Mouse (Mus musculus): ENCODE measurements around the gene Gpr84. TPM values are rescaled to one million over a fixed set of nuclear protein-coding genes. Genes with fewer than 3 reads are reported as not detected.
A peak's percentile ranks its signal among the peaks of the same experiment; 100 is the strongest.
"Not testable (repeated sequence)": the region's sequence is repeated elsewhere in the genome, so short reads cannot be mapped to it uniquely, and the experiment has no call there.

Gpr84 gene
- total RNA-seq, 2 experiments from 2014 or later: 1.8 to 2.3 TPM

DNA sequence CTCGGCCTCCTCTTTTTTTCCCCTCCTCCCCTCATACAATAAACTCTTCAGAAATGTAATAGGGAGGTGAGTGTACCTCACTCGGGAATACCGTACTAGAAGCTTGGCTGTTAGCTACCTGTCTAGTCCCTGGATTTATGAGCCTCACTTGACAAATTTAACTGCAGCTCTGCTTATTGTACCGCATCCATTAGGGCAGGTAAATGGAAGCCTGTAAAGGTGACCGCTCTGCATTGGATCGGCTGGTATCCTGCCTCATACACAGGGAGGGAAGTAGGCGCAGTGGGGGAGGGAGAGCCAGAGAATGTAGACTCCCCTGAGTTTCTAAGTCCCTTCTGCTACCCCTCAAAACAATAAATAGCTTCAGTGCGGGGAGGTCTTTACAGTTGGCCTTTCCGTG, 19.6 kb downstream of the Gpr84 start:
- ATAC-seq (replicated peaks; ENCODE audit: poor library complexity): no peak

DNA sequence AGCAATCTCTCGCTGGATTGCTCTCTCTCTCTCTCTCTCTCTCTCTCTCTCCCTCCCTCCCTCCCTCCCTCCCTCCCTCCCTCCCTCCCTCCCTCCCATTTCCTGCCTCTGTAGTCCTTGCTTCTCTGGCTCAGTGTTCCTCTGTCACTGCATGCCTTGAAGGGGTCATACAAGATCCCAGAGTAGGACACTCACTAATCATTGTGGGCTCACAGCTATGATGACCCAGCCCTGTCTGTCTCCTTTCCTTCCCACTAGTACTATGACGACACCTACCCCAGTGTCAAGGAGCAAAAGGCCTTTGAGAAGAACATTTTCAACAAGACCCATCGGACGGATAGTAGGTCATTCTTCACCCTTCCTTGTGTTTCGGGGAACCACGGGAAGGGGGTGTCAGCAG, 20.0 kb downstream of the Gpr84 start:
- no peak for ATAC-seq (replicated peaks; ENCODE audit: poor library complexity)

DNA sequence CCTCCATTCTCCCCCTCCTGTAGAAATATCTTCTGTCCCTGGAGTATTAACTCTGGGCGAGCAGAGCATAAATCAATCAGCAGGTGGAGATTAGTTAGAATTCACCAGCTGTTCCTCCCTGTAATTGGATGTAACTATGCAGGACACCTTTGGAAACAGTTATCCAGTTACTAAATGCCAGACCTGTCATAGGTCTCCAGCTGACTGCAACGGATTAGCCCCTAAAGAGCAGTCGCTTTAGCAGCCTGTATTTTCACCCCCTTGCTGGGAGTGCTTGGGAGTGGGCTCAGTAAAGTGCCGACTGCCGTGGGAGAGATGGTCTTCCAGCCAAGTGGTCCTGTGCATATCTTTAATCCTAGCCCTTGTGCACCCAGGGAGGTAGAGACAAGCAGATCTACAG, 20.8 kb downstream of the Gpr84 start:
- ATAC-seq (replicated peaks; ENCODE audit: poor library complexity): no peak

DNA sequence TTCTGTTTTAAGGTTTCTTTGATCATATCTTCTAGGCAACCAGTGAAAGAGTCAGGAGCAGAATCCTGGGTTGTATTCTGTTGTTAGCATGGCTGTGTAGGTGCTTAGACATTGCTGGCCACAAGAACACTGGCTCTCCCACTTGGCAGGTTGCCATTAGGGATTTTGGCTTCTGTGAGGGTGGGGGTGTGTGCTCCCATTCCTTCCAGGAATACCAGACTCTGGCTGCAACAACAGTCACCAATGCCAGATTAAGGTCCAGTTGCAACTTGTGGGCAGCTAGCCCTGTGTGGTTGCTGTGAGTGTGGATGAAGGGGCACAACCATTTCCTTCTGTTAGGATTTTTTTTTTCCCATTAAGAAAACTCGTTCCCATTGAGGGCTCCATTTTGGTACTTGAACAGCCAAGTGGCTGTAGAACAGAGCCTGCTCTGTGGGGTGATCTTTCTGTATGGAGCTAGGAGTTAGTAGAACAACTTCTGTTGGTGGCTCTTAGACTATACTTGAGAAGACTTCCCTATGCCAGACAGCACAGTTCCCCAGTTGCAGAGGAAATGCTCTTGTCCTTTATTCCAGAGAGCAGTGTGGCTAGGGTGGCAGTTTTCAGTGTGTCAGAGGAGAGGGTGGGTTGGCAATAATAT, 24.5 kb downstream of the Gpr84 start:
- no peak for ATAC-seq (replicated peaks; ENCODE audit: poor library complexity)

DNA sequence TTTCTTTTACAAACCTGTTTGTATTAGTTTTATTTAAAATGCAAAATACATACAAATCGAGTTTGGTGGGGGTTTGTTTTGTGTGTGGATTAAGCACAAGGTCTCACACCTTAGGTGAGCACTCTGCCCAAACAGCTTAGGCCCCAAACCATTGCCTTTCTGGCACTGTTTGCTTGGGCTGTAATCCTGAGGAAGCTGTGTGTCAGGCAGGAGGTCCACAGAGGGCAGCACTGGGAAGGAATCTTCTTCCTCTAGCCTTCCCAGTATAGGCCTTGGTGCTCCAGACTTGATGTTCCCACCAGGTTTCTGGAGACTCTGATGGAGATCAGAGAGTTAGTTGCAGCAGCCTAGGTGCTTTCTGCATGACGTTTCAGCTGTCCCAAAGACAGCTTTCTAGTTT, 25.8 kb downstream of the Gpr84 start:
- ATAC-seq (replicated peaks; ENCODE audit: poor library complexity): no peak

DNA sequence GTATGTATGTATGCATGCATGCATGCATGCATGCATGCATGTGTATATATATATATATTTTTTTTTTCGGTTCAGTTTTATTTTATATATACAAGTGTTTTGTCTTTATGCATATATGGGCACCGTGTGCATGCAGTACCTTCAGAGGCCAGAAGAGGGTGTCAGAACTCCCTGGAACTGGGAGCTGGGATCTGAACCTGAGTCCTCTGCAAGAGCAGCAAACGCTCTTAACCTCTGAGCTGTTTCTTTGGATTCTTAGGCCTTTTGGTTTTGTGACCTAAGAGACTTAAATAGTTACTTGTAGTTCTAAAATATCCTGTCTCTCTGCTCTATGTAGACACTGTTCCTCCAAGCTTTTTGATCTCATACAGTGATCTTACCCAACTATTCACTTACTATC, 26.3 kb downstream of the Gpr84 start:
- peak; percentile 73 for ATAC-seq (replicated peaks; ENCODE audit: poor library complexity)

DNA sequence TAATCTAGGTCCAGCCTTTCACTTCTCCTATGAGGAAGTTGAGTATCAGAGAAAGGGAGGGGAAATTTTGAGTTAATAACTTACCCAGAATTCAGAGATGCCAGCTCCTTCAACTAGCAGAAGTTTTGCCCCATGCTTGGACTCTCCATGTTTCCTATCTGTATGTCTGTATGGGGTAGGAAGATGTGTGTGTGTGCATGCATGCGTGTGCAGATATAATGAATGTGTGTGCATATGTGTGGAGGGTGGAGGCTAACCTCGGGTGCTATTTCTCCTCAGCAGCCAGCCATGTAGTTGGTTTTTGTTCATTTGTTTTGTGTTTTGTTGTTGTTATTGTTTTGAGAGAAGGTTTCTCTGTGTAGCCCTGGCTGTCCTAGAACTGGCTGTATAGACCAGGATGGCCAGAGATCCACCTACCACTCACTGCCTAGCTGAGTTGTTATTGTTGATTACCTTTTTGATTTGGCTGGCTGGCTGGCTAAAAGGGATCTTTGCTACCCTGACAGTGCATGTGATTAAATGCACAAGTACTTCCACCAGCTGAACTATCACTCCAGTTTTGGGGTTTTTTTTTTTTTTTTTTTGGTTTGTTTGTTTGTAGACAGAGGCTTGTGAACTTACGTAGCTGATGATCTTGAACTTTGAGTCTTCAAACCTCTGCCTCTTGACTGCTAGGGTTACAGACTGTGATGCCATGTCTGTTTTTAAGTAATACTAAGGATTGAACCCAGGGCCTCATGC, 28.8 kb downstream of the Gpr84 start:
- no peak for ATAC-seq (replicated peaks; ENCODE audit: poor library complexity)

DNA sequence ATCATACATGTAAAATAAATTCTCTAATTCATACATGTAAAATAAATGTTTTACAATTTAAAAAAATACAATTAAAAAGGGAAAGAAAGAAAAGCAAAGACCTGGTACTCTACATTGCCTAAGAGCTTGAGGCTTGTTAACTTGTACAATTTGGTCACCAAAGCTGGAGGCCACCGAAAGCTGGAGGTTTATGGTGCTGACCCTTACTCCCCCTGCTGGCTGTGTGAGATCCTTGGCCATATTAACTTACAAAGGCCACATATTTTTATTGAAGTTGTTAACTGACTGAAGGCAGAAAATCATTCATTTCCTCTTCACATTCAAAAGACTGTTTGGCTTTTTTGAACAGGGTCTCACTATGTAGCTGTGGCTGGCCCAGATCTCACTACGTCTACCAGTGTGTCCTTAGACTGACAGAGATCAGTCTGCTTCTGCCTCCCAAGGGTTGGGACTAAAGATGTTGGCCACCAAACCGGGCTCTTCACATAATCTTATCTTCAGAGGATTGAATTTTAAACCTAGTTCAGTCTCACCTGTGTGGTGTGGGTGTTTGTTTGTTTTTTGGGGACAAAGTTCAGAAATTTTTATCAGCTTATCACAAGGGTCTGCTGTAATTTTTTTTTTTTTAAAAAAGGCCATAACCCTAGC, 29.5 kb downstream of the Gpr84 start:
- peak; percentile 85 for ATAC-seq (replicated peaks; ENCODE audit: poor library complexity)

DNA sequence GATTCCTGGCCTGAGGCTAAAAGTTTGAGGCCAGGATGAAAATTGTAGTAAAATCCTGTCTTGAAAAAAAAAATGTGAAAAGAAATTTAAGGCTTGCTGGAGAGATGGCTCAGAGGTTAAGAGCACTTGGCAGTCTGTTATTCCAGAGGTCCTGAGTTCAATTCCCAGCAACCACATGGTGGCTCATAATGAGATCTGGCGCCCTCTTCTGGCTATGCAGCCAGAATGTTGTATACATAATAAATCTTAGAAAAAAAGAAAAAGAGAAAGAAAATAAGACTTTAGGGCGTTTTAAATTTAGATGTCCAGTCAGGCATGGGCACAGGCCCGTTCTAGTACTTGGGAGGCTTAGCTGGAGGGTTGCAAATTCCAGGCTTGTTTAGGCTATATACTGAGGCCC, 30.7 kb downstream of the Gpr84 start:
- ATAC-seq (replicated peaks; ENCODE audit: poor library complexity): peak; percentile 37; the same call in 1 of the 2 replicates

DNA sequence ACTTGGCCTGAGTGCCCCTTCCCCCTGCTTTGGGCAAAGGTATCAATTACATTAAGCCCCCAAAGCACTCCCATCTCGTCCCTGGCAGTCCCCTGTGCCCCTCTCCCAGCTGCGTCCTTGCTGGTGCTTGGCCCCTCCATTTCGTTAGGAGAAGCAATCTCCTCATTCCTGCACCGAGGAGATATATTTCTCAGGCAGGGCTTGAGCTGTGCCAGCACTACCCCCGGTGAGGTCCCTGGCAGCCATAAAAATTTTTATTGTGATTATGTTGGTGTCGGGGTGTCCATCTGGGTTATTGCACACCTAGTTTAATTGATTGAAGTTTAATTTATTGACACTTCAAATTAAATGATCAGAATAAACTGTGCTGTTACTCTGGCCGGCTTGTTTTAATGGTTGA, 32.5 kb downstream of the Gpr84 start:
- ATAC-seq (replicated peaks; ENCODE audit: poor library complexity): no peak

DNA sequence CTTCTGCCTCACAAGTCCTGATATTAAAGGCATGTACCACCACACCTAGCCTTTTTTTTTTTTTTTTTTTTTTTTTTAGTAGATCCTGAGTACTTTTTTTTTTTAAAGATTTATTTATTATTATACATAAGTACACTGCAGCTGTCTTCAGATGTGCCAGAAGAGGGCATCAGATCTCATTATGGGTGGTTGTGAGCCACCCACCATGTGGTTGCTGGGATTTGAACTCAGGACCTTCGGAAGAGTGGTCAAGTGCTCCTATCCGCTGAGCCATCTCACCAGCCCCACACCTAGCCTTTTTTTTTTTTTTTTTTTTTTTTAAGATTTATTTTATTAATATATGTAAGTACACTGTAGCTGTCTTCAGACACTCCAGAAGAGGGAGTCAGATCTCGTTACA, 34.5 kb downstream of the Gpr84 start:
- ATAC-seq (replicated peaks; ENCODE audit: poor library complexity): not testable (repeated sequence)

DNA sequence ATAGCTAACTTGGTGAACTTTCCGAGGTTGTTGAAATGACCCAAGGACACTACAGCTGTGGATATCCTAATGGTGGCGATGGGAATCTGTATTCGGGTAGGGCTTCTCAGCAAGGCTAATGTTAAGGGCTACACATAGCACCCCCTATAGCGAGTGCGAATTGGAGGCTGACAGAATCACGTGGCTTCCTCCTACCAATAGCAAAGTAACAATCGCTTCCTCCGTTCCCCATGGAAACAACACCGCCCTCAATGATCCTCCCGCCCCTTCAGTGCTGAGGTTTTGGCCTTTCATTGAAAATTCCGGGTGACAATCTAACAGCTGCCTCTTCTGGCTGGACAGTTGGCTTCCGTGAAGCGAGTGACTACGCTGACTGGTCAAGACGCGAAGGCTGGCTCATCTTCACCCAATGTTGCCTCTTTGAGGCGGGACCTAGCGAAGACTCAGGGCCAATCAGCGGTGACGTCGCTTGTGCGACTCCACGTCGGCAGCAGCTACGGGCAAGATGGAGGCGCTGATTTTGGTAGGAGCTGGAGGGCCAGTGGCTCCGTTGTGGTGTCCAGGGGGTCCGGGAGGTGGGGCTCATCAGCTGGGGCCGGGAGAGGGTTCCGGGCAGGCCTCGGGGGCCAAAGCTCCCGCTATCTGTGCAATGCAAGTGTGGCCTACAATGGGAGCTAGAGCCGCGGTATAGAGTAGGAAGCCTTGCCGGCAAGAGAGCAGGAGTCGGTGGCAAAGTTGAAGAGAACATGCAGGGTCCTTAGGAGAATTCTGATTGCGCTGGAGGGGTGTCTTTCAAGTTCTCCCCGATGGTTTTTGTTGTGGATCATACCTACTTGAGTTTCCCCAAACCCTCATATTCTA, 37.8 kb downstream of the Gpr84 start, which contains the start of gene Copz1:
Gene Copz1, plus strand, starts transcription at position 296 of the 861 bp plus-strand sequence.
- peak; percentile 93 for ATAC-seq (replicated peaks; ENCODE audit: poor library complexity)

DNA sequence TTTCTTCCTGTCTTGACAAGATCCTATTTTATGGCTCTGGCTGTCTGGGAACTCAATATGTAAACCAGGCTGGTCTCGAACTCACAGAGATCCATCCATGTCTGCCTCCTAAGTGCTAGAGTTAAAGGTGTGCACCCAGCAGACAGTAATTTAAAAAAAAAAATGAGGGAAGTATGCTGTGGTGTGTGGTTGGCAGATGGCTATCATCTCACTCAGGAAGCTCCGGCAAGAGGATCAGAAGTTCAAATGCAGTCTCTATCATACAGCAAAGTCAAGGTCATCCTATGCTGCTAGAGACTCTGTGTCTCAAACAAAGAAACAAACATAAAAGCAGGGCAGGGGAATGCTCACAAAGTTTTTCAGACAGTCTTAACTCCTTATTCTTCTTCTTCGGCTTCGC, 41.5 kb downstream of the Gpr84 start:
- peak; percentile 25; the same call in 1 of the 2 replicates for ATAC-seq (replicated peaks; ENCODE audit: poor library complexity)

DNA sequence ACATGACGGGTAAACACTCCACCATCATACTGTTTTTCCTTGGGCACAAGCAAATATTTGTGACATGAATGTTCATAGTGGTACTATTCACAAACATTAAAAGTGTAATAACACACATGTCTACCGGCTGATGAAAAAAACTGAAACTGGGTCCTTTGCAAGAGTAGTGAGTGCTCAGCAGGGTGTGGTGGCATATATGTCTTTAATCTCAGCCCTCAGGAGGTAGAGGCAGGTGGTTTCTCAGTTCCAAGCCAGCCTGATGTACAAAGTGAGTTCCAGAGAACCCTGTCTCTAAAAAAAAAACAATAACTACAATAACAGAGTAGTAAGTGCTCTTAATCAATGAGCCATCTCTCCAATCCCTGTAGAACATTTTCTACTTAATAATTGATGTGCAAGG, 45.6 kb downstream of the Gpr84 start:
- no peak for ATAC-seq (replicated peaks; ENCODE audit: poor library complexity)

DNA sequence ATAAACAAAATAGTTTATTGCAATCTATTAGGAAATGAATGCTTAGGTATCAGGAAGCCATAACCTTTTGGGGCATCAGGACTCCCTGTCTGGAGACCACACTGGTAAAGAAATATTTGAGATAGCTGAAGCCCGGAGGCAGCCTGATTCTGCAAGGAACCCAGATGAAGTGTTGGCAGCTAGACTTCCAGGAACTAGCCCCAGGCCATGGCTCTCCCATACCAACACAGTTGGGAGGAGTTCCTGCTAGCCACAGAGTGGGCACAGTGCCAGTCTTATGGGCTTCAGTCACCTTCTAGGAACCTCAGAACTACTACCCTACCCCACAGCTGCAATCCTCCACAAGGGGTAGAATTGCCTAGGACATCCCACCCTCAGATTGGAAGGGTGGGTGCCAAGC, 50.4 kb downstream of the Gpr84 start:
- ATAC-seq (replicated peaks; ENCODE audit: poor library complexity): peak; percentile 24

DNA sequence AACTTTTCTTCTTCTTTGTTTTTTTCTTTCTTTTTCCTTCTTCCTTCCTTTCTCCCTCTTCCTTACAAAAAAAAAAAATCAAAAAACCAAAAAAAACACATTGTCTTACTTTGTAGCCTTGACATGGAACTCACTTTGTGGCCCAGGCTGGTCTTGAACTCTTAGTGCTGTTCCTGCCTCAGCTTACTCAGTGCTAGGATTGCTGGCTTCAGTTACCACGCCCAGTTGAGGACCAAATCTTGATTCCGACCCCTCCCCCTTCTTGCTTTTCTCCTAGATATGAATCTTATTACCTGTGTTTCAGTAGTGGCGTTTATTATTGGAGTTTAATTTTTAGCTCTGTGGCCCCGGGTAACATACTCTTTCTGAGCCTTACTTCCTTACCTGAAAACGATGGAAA, 51.2 kb downstream of the Gpr84 start:
- no peak for ATAC-seq (replicated peaks; ENCODE audit: poor library complexity)

Other genes starting within 250 kb of the Gpr84 start
- 2.1 and 4.5 TPM in 2 replicates for gene Smug1, start 143.5 kb downstream of the Gpr84 start, total RNA-seq (2015)
- 3.8 and 4.2 TPM in 2 replicates for gene Smug1, start 143.5 kb downstream of the Gpr84 start, total RNA-seq (2017)
- 112 and 119 TPM in 2 replicates for gene Cbx5, start 70.8 kb downstream of the Gpr84 start, total RNA-seq (2015)
- 194 and 261 TPM in 2 replicates for gene Cbx5, start 70.8 kb downstream of the Gpr84 start, total RNA-seq (2017)
- 700 and 701 TPM in 2 replicates for gene Hnrnpa1, start 70.2 kb downstream of the Gpr84 start, total RNA-seq (2015)
- 1,324 and 1,596 TPM in 2 replicates for gene Hnrnpa1, start 70.2 kb downstream of the Gpr84 start, total RNA-seq (2017)
- 115 and 140 TPM in 2 replicates for gene Nfe2, start 52.2 kb downstream of the Gpr84 start, total RNA-seq (2015)
- 126 and 148 TPM in 2 replicates for gene Nfe2, start 52.2 kb downstream of the Gpr84 start, total RNA-seq (2017)
- 245 and 256 TPM in 2 replicates for gene Copz1, start 37.9 kb downstream of the Gpr84 start, total RNA-seq (2015)
- gene Copz1, start 37.9 kb downstream of the Gpr84 start, total RNA-seq (2017): 75.9 and 91.4 TPM in 2 replicates
- gene Zfp385a, start 29.5 kb upstream of the Gpr84 start, total RNA-seq (2015): 11.5 and 12.4 TPM in 2 replicates
- gene Zfp385a, start 29.5 kb upstream of the Gpr84 start, total RNA-seq (2017): 2.0 and 3.2 TPM in 2 replicates
- 16.4 and 17.3 TPM in 2 replicates for gene Itga5, start 56.2 kb upstream of the Gpr84 start, total RNA-seq (2015)
- 8.4 and 10.5 TPM in 2 replicates for gene Itga5, start 56.2 kb upstream of the Gpr84 start, total RNA-seq (2017)
- not detected in 2 replicates for gene Gtsf1, start 119.9 kb upstream of the Gpr84 start, total RNA-seq (2015)
- 0.27 TPM in 1 of 2 replicates, not detected in the other for gene Gtsf1, start 119.9 kb upstream of the Gpr84 start, total RNA-seq (2017)
- not detected in 2 replicates for gene Gtsf2, start 137.9 kb upstream of the Gpr84 start, total RNA-seq (2015)
- not detected in 2 replicates for gene Gtsf2, start 137.9 kb upstream of the Gpr84 start, total RNA-seq (2017)
- gene Nckap1l, start 143.2 kb upstream of the Gpr84 start, total RNA-seq (2015): 65.0 and 67.1 TPM in 2 replicates
- gene Nckap1l, start 143.2 kb upstream of the Gpr84 start, total RNA-seq (2017): 90.8 and 94.4 TPM in 2 replicates
- 3.8 and 3.9 TPM in 2 replicates for gene Pde1b, start 192.4 kb upstream of the Gpr84 start, total RNA-seq (2015)
- gene Pde1b, start 192.4 kb upstream of the Gpr84 start, total RNA-seq (2017): 1.3 and 3.3 TPM in 2 replicates
- not detected in 2 replicates for gene Ppp1r1a, start 227.4 kb upstream of the Gpr84 start, total RNA-seq (2015)
- gene Ppp1r1a, start 227.4 kb upstream of the Gpr84 start, total RNA-seq (2017): not detected in 2 replicates